Mouse (Mus musculus) heart, embryonic 16.5 days (tissue): Measurements from ENCODE around the gene Tmem221. TPM values are rescaled to one million over a fixed set of nuclear protein-coding genes. Genes with fewer than 3 reads are reported as not detected.

Experiments used
- ATAC-seq: fragments of 200-750 bp; cut with Nextera tagmentation; replicated peaks from 2 replicates; pipeline ENCODE4 v1.8.0; 2017; ENCODE audit warnings: moderate number of reproducible peaks; ENCODE audit not compliant: insufficient read depth, low FRiP score; ENCODE audit errors: extremely low read depth
- H3K27ac ChIP-seq: fragments of 300-500 bp; sonication (generic); 2 replicates; pipeline ENCODE4 v1.5.1; 2014; ENCODE audit warnings: mild to moderate bottlenecking, low read length, control low read depth, moderate library complexity
- H3K27me3 ChIP-seq: fragments of 300-500 bp; sonication (generic); 2 replicates; pipeline ENCODE4 v1.6.1; 2014; ENCODE audit warnings: low read length, mixed read lengths; ENCODE audit not compliant: control insufficient read depth, insufficient read depth
- H3K36me3 ChIP-seq: fragments of 300-500 bp; sonication (generic); 2 replicates; pipeline ENCODE4 v1.6.1; 2014; ENCODE audit not compliant: control insufficient read depth, insufficient read depth
- H3K4me1 ChIP-seq: fragments of 300-500 bp; sonication (generic); 2 replicates; pipeline ENCODE4 v1.6.1; 2014; ENCODE audit warnings: low read length, mixed read lengths; ENCODE audit not compliant: control insufficient read depth, insufficient read depth
- H3K4me2 ChIP-seq: fragments of 300-500 bp; sonication (generic); 2 replicates; pipeline ENCODE4 v1.6.1; 2014; ENCODE audit warnings: low read depth, mild to moderate bottlenecking, control low read depth, low read length
- H3K4me3 ChIP-seq: fragments of 300-500 bp; sonication (generic); 2 replicates; pipeline ENCODE4 v1.5.1; 2014; ENCODE audit warnings: mild to moderate bottlenecking, control low read depth, low read length
- H3K9ac ChIP-seq: fragments of 300-500 bp; sonication (generic); 2 replicates; pipeline ENCODE4 v1.6.1; 2014; ENCODE audit warnings: low read length, control low read depth
- H3K9me3 ChIP-seq: fragments of 300-500 bp; sonication (generic); replicated peaks from 2 replicates; pipeline ENCODE4 v1.6.1; 2016; ENCODE audit warnings: low read length; ENCODE audit not compliant: control insufficient read depth
- WGBS: fragments of 180-500 bp; shearing (Covaris S2); extraction: QIAGEN DNeasy Blood & Tissue Kit; methylation state at CpG from one replicate; pipeline ENCODE4 v1.1.7; 2014; 5-methylcytosine and 5-hydroxymethylcytosine counted together
- polyA plus RNA-seq: library from polyadenylated mRNA; unstranded; fragments of >200 nt; fragmentation: Nextera tagmentation; extraction: Ambion mirVana; gene quantifications from 2 replicates; pipeline ENCODE4 v1.2.1, GENCODE M21; 2015

Tmem221 gene
- polyA plus RNA-seq, 1 experiment from 2014 or later = 1.4 TPM

- 25% methylated on average over 14 of the region's 14 CpGs for WGBS
- Histone ChIP-seq H3K4me1 (peaks cover 3% of the 10 kb centered on the region; the same call in 1 of the 2 replicates), H3K36me3 (no peaks in the 10 kb centered on the region), H3K9ac (no peak within 1 kb of the TSS), H3K27ac (0 out of 2 replicates have a peak within 1 kb of the TSS, but pooled peaks have one; percentile 7), H3K9me3 (no peaks in the 10 kb centered on the region), H3K4me2 (peak within 1 kb of the TSS; percentile 13), H3K4me3 (peak within 1 kb of the TSS; percentile 35), H3K27me3 (peaks cover 46% of the 10 kb centered on the region)
- peak; percentile 47; the same call in 1 of the 2 replicates for ATAC-seq
Measured at GRCm38 (mm10) chr8:71511644-71512043, 47.0 kb downstream of the Tmem221 start, which contains the start of gene Plvap. Gene Plvap, minus strand, starts transcription at chr8:71511752.

GRCm38 (mm10) chr8:71509316-71509715 is 49.4 kb downstream of the Tmem221 start:
- no peaks in the 10 kb centered on the region for H3K9me3 ChIP-seq
- no peak overlapping the region for H3K27ac ChIP-seq
- H3K4me1 ChIP-seq = peaks cover 3% of the 10 kb centered on the region; the same call in 1 of the 2 replicates
- no peaks in the 10 kb centered on the region for H3K36me3 ChIP-seq
- ATAC-seq = no peak
- H3K4me2 ChIP-seq = 0 out of 2 replicates have a peak overlapping the region, but pooled peaks have one; percentile 21
- 69% methylated on average over 2 of the region's 2 CpGs for WGBS
- peak overlapping the region; percentile 35 for H3K4me3 ChIP-seq
- peaks cover 51% of the 10 kb centered on the region for H3K27me3 ChIP-seq
- no peak overlapping the region for H3K9ac ChIP-seq

GRCm38 (mm10) chr8:71507589-71508104 is 51.0 kb downstream of the Tmem221 start:
- Histone ChIP-seq H3K27ac (no peak overlapping the region), H3K9ac (peak overlapping the region; percentile 70), H3K4me2 (peak overlapping the region; percentile 80), H3K27me3 (peaks cover 50% of the 10 kb centered on the region), H3K4me1 (peaks cover 3% of the 10 kb centered on the region; the same call in 1 of the 2 replicates), H3K4me3 (peak overlapping the region; percentile 54), H3K36me3 (no peaks in the 10 kb centered on the region), H3K9me3 (no peaks in the 10 kb centered on the region)
- peak; percentile 73 for ATAC-seq
- under 1% methylated on average over 61 of the region's 61 CpGs for WGBS

GRCm38 (mm10) chr8:71505979-71506378 is 52.7 kb downstream of the Tmem221 start:
- Histone ChIP-seq H3K9ac (no peak overlapping the region), H3K4me2 (no peak overlapping the region), H3K9me3 (no peaks in the 10 kb centered on the region), H3K4me3 (no peak overlapping the region), H3K4me1 (peaks cover 3% of the 10 kb centered on the region; the same call in 1 of the 2 replicates), H3K36me3 (no peaks in the 10 kb centered on the region), H3K27me3 (peaks cover 42% of the 10 kb centered on the region), H3K27ac (no peak overlapping the region)
- 59% methylated on average over 4 of the region's 4 CpGs for WGBS
- ATAC-seq = no peak

- Histone ChIP-seq H3K4me2 (no peak overlapping the region), H3K9me3 (no peaks in the 10 kb centered on the region), H3K4me1 (peaks cover 3% of the 10 kb centered on the region; the same call in 1 of the 2 replicates), H3K27ac (no peak overlapping the region), H3K4me3 (no peak overlapping the region), H3K27me3 (peaks cover 38% of the 10 kb centered on the region), H3K36me3 (no peaks in the 10 kb centered on the region), H3K9ac (no peak overlapping the region)
- WGBS = 86% methylated on average over 4 of the region's 4 CpGs
- no peak for ATAC-seq
Measured at GRCm38 (mm10) chr8:71505326-71505725, 53.3 kb downstream of the Tmem221 start.

GRCm38 (mm10) chr8:71504349-71504748 is 54.3 kb downstream of the Tmem221 start:
- Histone ChIP-seq H3K27me3 (peaks cover 29% of the 10 kb centered on the region), H3K27ac (no peak overlapping the region), H3K4me3 (no peak overlapping the region), H3K9ac (no peak overlapping the region), H3K4me2 (no peak overlapping the region), H3K36me3 (no peaks in the 10 kb centered on the region), H3K4me1 (peaks cover 4% of the 10 kb centered on the region), H3K9me3 (no peaks in the 10 kb centered on the region)
- no peak for ATAC-seq
- 93% methylated on average over 4 of the region's 4 CpGs for WGBS

Other genes with a start within 250 kb of the Tmem221 start
- gene Use1, start 192.0 kb downstream of the Tmem221 start, polyA plus RNA-seq = 77.2 and 82.0 TPM in 2 replicates
- 5.7 and 6.2 TPM in 2 replicates for gene Ocel1, start 187.6 kb downstream of the Tmem221 start, polyA plus RNA-seq
- gene Nr2f6, start 176.9 kb downstream of the Tmem221 start, polyA plus RNA-seq = 38.1 and 43.0 TPM in 2 replicates
- gene Ushbp1, start 163.1 kb downstream of the Tmem221 start, polyA plus RNA-seq = 20.6 and 24.4 TPM in 2 replicates
- gene Babam1, start 162.0 kb downstream of the Tmem221 start, polyA plus RNA-seq = 86.4 and 88.8 TPM in 2 replicates
- gene Ankle1, start 152.9 kb downstream of the Tmem221 start, polyA plus RNA-seq = 32.9 and 33.8 TPM in 2 replicates
- gene Abhd8, start 95.2 kb downstream of the Tmem221 start, polyA plus RNA-seq = 41.7 and 48.7 TPM in 2 replicates
- gene Mrpl34, start 93.9 kb downstream of the Tmem221 start, polyA plus RNA-seq = 175 and 192 TPM in 2 replicates
- 78.2 and 83.7 TPM in 2 replicates for gene Dda1, start 89.7 kb downstream of the Tmem221 start, polyA plus RNA-seq
- 0.37 and 0.76 TPM in 2 replicates for gene Ano8, start 72.9 kb downstream of the Tmem221 start, polyA plus RNA-seq
- gene Gtpbp3, start 70.8 kb downstream of the Tmem221 start, polyA plus RNA-seq = 12.3 and 12.5 TPM in 2 replicates
- 86.4 and 106 TPM in 2 replicates for gene Plvap, start 47.1 kb downstream of the Tmem221 start, polyA plus RNA-seq
- gene Ccdc194, start 33.2 kb downstream of the Tmem221 start, polyA plus RNA-seq = 0.29 and 0.54 TPM in 2 replicates
- gene Bst2, start 21.4 kb downstream of the Tmem221 start, polyA plus RNA-seq = 36.6 and 46.5 TPM in 2 replicates
- gene Mvb12a, start 15.9 kb downstream of the Tmem221 start, polyA plus RNA-seq = 60.3 and 65.8 TPM in 2 replicates
- 0.06 and 0.18 TPM in 2 replicates for gene Nxnl1, start 7.7 kb upstream of the Tmem221 start, polyA plus RNA-seq
- 25.1 and 26.2 TPM in 2 replicates for gene Slc27a1, start 10.0 kb upstream of the Tmem221 start, polyA plus RNA-seq
- gene Pgls, start 33.3 kb upstream of the Tmem221 start, polyA plus RNA-seq = 188 and 205 TPM in 2 replicates
- gene Fam129c, start 38.8 kb upstream of the Tmem221 start, polyA plus RNA-seq = 3.9 and 4.4 TPM in 2 replicates
- gene Colgalt1, start 52.1 kb upstream of the Tmem221 start, polyA plus RNA-seq = 54.4 and 56.0 TPM in 2 replicates
- 0.47 and 0.72 TPM in 2 replicates for gene Unc13a, start 112.9 kb upstream of the Tmem221 start, polyA plus RNA-seq
- gene Jak3, start 117.4 kb upstream of the Tmem221 start, polyA plus RNA-seq = 9.9 and 11.3 TPM in 2 replicates
- gene Insl3, start 130.3 kb upstream of the Tmem221 start, polyA plus RNA-seq = 2.1 and 3.4 TPM in 2 replicates
- gene B3gnt3, start 142.9 kb upstream of the Tmem221 start, polyA plus RNA-seq = 4.0 and 4.3 TPM in 2 replicates
- 7.6 and 20.4 TPM in 2 replicates for gene Fcho1, start 166.8 kb upstream of the Tmem221 start, polyA plus RNA-seq